Mouse (Mus musculus) mature B cell (primary cell): Measurements from ENCODE around the gene Rbfox1.

Experiments
- in situ Hi-C: fragments of 300-500 bp; cut with MboI; formaldehyde crosslinking; loops from 2 replicates; pipeline ENCODE4 v1.14.3; 2019

The Rbfox1 gene

DNA sequence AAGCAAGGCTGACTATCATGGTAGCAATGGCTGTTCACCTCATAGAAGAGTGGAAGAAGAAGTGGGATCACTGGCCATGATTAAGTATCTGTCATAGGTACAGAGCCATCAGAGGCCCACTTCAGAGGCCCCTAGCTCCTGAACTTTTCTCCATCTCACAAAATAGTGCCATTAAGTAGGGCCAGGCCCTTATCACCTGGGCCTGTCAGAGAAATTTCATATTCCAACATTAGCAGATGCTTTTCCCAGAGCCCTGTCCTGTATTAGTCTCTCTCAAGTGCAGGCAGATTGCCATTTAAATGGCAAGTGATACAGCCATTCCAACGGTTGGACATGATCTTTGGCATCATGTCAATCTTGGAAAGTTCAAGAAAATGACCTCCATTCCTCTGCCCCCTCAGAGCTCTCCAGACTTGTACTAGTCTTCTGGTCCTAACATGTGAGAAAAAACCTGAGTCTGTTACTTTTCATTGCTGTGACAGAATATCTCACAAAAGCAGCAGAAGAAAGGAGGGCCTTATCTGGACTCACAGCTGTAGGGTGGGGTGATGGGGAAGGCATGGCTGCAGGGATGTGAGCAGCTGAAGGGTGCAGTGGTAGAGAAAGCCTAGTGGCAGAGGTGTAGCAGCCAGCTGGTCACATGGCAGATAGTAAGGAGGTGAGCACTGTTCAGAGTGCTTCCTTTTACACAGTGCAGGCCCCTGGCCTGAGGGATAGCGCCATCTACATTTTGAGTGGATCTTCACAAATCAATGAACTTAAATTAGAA, 210.6 kb downstream of the Rbfox1 start:
- in situ Hi-C loops: no loop called here

DNA sequence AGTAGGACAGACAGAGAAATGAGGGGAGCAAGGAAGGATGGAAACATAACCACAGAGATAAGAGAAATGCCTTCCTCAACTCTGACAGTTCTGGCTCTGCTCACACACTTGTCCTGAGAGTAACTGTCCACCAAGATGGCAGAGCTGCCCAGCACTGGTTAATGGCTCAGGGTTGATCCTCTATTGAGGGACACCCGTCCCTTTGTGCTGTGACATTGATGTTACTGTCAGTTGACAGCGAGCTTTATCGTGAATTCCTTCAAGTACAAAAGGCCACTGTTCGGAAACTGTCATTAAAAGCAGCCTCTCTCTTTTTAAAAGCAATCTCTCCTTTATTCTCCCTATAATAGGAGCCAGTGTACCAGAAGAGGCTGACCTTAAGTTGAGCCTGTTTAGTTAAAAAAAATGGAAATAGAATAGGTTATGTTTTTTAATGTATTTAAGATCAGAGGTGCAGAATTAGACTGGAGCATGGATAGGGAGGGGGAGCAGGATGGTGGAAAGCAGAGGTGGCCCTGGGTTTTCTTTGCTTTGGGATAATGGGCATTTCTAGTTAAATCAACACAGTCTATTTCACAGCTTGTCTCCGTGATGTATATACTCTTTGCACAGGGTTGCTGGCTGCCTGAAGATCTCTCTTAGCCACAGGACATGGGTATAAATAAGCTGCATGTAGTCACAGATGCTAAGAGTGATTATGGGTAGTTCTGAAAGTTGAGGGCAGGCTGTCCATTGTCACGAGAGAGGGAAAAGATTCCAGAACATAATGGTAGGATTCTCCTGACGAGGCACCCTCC, 212.3 kb downstream of the Rbfox1 start:
- in situ Hi-C loops: no loop called here

DNA sequence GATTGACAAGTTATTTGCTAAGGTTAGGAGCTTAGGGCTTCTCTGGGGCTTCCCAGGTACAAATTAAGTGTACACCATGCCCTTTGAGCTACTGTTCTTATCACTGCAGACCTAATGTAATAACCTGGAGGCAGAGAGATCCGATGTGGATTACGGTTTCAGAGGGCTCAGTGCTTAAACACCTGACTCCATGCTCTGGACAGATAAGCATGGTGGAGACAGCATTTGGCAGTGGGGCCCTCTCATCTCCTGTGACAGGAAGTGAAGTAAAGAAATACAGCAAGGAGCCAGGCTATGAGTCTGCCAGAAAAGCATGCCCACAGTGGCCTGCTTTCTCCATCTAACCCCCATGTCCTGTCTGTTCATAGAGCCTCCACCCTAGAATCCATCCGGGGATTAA, 213.0 kb downstream of the Rbfox1 start:
- in situ Hi-C loops: no loop called here

DNA sequence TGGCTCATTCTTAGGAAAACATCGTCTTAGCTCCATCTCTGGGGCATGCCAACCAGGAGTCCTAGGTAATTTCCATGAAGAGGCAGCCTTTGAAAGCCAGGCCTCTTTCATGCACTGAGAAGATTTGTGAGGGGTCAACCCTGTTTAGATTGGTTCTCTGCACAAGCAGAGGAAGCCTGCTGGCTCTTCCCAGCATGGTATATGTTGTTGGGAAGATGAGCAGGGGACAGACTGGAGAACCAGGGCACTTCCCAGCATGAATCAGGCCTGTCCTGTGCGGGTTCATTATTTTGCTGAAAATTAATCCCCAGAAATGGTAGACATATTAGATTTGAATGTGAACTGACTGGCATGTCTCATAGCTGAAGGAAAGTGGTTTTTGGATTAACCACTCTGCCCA, 214.4 kb downstream of the Rbfox1 start:
- in situ Hi-C loops: no loop called here

DNA sequence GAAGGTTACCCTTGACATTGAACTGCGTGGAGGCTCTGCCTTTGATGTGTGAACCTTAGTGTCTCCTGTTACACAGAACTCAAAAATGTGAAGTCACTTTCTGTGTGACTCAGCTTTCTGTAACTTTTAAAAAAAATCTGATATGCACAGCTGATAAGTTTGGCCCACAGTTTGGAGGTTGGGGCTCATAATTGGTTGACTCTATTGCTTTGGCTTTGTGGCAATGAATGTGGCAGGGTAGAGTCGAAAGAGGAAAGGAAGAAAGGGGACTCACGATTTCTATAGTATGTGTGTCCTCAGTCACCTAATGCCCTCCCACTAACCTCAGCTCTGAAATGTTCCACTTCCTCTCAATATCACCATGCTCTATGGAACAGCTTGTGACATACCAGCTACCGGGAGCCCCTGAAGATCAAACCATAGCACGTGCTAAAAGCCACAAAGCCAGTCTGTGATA, 215.3 kb downstream of the Rbfox1 start:
- in situ Hi-C loops: no loop called here

DNA sequence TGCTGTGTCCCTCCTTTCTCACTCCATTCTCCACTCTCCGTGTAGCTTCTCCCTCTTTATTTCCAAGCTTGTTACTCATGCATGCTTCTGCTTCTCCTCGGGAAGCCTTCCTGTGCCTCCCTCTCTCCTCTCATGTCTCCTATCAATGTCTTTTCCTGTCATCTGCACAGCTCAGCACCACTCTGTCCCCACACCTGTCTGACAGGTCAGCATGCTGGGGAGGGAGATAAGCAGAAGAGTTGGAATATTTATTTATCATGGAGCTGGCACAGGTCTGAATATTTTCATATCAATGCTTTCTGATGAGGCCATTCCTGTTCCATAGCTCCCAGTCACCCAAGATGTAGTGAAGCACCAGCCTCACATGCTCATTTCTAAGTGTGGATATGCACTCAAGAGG, 218.6 kb downstream of the Rbfox1 start:
- in situ Hi-C loops: no loop called here

DNA sequence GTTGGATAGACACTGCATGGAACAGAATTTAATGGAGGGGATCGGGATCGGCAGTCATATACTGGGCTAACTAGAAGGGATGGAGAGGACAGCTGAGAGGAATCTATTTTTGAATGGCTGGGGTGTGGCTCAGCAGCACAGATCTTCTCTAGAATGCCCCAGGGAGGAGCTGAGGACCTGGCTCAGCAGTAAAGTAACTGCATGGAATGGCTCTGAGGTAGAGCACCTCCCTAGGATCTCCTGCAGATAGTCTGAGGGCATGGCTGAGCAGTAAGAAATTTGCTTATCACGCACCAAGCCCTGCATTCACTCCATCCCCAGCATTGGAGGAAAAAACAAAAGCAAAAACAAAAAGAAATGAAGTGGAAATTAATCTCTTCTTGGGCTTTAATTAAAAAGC, 225.0 kb downstream of the Rbfox1 start:
- in situ Hi-C loops: no loop called here

DNA sequence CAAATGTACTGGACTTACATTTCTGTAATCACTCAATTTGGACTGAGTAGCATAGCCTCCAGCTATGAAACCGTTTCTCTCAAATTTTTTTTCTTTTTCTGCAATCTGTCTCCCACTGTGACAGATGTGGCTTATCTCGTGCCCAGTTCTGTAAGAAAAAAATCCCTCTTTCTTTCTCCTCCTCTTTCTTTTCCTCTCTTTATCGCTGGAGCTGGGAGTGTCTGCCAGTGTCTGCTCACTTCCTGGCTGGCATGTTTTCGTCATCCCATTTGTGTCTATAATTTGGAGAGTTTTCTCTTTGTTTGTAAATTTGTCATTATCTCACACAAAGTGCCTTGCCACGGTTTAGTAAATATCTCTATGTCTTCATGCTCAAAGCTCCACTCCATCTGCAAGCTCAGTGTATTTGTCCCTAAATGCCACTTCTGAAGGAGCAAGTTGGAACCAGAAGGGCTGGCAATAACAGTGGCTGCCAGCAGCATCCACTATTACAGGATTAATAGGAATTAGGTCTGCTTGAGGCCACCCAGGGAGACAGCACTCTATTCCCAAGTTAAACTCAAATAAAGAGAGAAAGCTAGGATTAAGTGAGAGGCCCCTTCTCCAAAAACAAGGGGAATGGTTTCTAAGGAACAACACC, 228.8 kb downstream of the Rbfox1 start:
- in situ Hi-C loops: no loop called here

DNA sequence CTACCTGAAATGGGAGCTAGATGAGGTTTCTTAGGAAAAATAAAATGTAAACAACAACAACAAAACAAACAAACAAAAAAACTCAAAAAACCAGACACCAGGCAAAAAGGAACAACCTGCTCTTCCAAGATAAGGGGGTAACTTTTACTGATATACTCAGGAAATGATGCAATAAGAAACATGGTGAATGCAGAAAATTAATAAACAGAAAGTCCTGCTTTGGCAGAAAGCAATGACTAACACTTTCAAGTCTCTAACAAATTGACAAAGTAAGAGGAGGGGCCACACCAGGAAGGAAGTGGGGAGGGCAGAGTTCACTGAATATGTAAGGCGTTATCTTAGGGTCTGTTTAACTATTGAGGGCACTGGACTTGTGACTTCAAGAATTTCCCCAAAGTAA, 234.3 kb downstream of the Rbfox1 start:
- in situ Hi-C loops: no loop called here

DNA sequence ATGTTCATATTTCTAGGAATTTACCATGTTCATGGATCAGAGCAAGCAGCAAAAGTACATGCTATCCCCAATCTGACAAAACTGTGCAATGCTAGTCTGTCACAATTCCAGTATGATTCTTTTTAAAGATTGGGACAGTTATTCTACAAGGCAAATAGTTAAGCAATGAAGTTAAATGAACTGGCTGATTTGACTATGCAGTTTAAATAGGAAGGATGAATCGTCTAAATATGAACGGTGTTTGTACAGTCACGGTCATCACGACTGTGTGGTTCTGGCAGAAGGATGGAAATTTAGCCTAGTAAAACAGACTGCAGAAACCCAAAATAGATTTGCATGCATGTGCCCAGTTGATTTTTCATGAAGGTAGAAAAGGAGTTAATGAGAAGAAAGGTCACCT, 236.1 kb downstream of the Rbfox1 start:
- in situ Hi-C loops: no loop called here

DNA sequence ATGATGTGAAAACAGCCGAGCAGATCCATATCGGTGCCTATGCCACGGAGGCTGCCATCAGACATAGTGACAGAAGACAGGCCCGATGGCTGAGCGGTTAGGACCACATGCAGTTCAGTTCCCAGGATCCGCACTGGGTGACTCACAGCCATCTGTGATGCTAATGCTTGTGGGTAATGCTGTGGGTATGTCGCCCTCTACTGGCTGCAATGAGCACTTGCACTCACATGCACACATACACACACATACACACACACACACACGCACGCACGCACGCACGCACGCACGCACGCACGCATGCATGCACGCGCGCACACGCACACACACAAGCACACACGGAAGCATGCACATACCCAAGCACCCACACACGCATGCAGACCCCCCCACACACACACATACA, 237.7 kb downstream of the Rbfox1 start:
- in situ Hi-C loops: no loop called here

DNA sequence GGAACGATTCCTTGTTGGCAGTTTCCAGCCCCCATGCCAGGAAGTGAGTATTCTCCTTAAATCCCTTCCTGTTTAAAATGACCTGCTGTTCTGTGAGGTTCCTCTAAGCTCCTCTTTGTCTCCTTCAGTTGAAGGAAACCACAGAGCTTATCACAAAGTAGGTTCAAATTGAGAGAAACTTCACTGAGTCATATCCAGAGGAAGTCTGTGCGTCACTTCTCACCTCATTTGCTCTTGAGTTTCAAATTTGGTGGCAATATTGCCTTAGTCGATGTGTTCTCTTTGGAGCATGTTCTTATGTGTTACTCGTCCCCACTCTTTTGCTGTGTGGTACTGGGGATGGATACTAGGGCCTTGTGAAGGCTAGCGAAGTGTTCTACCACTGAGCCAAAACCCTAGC, 243.2 kb downstream of the Rbfox1 start:
- in situ Hi-C loops: no loop called here

DNA sequence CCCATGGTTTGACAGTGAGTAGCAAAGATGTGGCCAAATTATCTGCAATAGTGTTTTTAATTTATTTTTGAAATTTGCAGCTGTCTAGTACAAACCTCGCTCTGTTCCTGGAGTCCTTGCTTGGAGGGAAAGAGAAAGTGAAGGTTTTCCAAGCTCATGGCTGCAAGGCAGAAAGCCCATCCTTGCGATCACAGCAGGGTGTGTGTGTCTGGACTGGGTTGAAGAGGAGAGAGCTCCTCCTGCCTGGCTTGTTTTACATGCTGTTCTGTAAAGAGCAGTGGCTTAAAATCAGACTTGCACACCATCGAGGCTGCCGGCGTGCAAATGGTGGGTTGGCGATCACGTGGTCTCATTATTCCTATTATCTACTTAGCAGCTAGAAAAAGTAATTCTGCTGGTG, 249.9 kb downstream of the Rbfox1 start:
- in situ Hi-C loops: no loop called here

DNA sequence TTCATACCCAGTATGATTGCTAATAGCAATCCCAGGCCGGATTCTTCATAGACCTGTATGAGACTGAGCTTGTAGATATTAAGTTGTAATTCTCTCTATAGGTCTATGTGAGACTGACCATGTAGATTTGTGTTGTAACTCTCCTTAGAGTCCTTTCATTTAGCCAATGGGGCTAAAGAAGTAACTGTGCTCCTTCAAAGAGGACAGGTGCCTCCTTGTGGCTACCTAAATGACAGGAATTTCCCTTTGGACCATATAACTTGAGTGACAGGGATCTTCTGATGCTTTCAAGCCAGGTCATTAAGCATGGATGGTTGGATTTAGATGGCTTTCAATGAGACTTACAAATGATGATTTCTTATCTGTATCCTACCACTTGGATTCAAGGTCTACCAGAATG, 254.3 kb downstream of the Rbfox1 start:
- in situ Hi-C loops: no loop called here

DNA sequence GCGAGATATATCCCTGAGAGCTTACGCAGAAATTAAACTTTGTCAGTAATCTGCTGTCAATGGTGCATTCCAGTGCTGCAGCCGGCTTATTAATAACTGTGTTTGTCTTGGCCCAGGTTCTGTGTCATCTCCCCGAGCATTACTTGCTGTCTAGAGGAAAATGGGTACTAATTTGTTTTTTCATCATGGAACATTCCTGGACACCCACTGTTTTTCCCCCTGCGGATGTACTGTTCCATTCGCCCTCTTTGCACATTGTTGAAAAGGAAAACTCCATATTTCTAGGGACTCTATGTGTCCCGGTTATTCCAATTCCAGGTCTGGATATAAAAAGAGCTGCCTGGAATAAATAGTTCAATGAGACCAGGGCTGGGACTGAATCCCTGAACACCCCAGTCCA, 262.8 kb downstream of the Rbfox1 start:
- in situ Hi-C loops: no loop called here

DNA sequence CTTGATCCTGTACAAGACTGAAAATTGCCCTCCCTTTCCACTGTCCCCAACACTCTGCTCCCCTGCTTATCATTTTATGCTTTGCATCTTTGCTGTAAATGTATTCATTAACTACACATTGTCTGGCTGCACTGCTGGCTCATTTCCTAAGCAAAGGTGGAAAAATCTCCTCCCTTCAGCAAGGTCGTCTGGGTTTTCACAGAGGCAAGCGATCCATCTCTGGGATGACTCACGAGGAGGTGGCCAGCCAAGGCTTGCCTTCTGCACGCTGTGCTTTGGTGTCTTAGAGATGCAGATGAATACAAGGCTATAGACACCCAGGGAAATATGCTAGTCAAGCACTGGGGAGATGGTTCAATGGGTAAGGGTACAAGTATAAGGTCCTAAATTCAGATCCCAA, 264.2 kb downstream of the Rbfox1 start:
- in situ Hi-C loops: no loop called here

DNA sequence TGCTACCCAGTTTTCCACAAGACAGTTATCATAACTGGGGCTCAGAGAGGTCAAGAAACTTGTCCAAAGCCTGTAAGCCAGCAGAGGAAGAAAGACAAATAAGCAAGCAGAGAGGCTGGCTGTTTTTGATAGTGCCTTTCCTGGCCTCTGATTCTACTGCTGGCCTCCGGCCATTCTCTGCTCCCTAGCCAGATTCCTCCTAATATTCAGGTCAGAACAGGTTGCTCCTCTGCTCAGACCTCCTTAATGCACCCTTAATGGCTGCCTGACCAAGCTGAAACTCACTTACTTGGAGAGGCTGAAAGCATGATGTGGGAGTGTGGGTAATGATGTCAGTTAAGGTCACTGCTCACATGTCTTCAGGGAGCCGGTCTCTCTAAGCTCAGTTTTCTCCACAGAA, 270.4 kb downstream of the Rbfox1 start:
- in situ Hi-C loops: no loop called here

DNA sequence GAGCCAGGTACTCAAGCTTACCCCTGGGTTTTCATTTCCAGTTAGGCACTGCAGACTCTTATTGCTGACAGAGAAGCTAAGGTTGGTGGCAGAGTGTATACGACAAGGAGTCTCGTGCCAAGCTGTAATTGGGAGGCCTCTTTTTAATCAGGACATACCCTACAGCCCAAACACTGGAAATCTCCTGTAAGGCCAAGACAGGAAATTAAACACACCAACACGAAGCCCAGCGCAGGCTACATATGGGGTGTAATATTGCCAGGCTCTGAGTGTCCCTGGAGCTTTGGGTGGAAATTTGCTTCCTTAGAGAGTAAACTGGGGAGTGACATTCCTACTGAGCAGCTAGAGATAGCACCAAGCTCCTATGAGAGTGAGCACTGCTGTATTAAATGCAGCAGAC, 279.3 kb downstream of the Rbfox1 start:
- in situ Hi-C loops: no loop called here

DNA sequence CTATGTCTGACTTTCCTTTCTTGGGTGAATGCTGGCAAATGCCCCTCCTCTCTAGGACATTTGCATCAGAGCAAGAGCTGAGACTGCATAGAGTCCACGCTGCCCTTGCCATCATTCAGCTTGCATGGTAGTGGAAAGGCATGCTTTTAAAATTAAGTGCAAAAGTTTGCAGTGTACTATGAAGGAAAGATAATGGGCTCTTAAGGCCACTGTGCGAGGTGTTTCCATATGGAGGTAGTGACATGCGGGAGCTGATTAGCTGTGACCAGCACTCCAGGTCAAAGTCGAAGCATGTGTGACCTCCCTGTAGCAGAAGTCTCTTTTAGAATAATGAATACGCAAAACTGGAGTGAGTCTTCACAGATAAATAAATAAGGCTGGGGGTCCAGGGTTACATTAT, 284.2 kb downstream of the Rbfox1 start:
- in situ Hi-C loops: no loop called here

DNA sequence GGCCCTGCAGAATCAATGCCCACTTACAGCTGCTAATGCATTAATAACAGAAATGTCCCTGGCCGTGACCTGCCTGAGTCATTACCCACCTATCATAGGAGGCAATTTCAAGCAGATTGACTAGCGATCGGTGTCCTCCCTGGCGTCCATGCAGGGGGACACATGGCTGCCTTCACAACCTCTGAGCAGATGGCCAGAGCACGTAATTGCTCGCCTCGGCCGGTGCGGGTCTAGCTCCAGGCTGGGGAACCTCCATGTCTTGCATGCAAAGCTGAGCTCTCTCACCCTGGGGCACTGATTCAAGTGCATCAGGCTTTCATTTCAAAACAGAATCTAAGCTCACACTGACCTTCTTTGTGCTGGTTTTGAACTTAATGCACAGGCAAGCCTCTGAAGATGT, 295.7 kb downstream of the Rbfox1 start:
- in situ Hi-C loops: no loop called here

DNA sequence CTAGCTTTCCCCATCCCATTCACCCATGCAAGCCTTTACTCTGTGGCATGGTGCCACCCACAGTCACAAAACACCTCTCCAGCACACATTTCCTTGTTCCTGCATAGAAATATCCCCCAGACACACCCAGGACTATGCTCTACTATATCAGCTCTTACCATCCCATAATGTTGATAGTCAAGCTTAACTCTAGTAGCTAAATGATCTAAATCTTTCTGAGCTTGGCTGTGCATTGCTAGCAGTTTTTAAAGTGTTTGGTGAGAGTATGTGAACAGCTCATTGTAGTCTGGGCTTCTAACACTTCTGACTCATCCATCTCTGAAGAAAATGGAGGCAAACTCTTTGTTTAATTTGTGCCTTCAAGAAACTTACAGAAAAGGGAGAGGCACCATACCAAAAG, 297.2 kb downstream of the Rbfox1 start:
- in situ Hi-C loops: no loop called here

DNA sequence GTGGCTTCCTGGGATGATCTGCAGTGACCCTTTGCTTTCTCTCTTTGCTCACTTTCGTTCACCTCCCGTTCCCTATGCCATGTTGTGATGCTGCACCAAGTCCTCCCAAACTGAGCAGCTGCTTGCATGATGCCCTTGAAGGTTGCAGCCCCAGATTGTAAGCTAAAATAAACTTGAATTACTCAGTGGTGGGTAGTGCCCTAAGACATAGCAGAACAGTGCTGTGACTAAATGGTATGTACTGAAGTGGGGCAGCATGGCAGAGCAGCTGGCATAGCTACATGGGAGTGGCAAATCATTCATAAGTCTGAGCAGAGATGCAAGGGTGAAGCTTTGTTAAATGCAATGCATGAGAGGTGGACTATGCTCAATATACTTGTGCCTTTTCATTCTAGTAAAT, 307.2 kb downstream of the Rbfox1 start:
- in situ Hi-C loops: no loop called here

DNA sequence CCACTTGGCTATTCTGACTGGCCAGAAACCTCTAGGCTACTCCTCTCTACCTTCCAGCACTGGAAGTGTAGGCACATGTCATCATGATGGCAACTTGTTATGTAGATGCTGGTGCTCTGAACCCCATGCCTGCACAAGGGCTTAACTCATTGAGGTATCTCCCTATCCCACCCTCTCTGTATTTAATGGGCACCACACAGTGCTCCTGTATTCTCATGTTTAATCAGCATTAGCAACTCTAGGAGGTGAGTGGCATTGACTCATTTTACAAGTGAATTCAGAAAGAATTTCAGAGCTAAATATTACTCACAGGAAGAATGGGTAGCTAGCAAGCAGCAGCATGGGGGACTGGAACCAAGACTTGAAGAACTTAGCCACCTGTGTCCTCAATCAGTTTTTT, 321.3 kb downstream of the Rbfox1 start:
- in situ Hi-C loops: no loop called here
